Mouse (Mus musculus) spleen, adult 2 months (tissue): ENCODE data around the gene Gm3488. TPM values are rescaled to one million over a fixed set of nuclear protein-coding genes. Genes with fewer than 3 reads are reported as not detected.
"Not testable (repeated sequence)": the region's sequence is repeated elsewhere in the genome, so short reads cannot be mapped to it uniquely, and the experiment has no call there.

ENCODE experiments used
- DNase-seq, 2 experiments: peaks; one replicate each; pipeline versions ENCODE4 v3.0.0 to v3.0.0-alpha.2; 2012 to 2021; ENCODE audit warnings: low spot score in 2 of 2, low read depth in 1 of 2
- H3K27ac ChIP-seq: fragments of 200-500 bp; 2 replicates; pipeline ENCODE4 v1.5.1; 2012; ENCODE audit warnings: low read length, inconsistent platforms; ENCODE audit not compliant: insufficient read depth
- H3K27me3 ChIP-seq: fragments of 200-500 bp; 2 replicates; pipeline ENCODE4 v1.6.1; 2012; ENCODE audit warnings: mild to moderate bottlenecking, moderate library complexity, low read length, inconsistent platforms; ENCODE audit not compliant: control insufficient read depth, insufficient read depth
- H3K36me3 ChIP-seq: fragments of 200-500 bp; 2 replicates; pipeline ENCODE4 v1.6.1; 2012; ENCODE audit warnings: mild to moderate bottlenecking, low read length, inconsistent platforms; ENCODE audit not compliant: control insufficient read depth, insufficient read depth
- H3K4me1 ChIP-seq: fragments of 200-500 bp; 2 replicates; pipeline ENCODE4 v1.6.1; 2011; ENCODE audit warnings: inconsistent platforms; ENCODE audit not compliant: control insufficient read depth, insufficient read depth, insufficient read length
- H3K4me3 ChIP-seq: fragments of 200-500 bp; 2 replicates; pipeline ENCODE4 v1.5.1; 2011; ENCODE audit warnings: mild to moderate bottlenecking, inconsistent platforms; ENCODE audit not compliant: insufficient read depth, insufficient read length; ENCODE audit errors: extremely low read depth
- WGBS: fragments of 180-500 bp; shearing (Covaris S2); methylation state at CpG from one replicate; pipeline ENCODE4 v1.1.7; 2018; 5-methylcytosine and 5-hydroxymethylcytosine counted together
- polyA plus RNA-seq: library from polyadenylated mRNA; depleted of rRNA; stranded (reverse); fragments of >200 nt; gene quantifications from 2 replicates; pipeline ENCODE4 v1.2.3, GENCODE M21; 2012; rRNA removed

Gm3488 gene
- not detected in 2 replicates for polyA plus RNA-seq

- H3K4me3 ChIP-seq, H3K27me3 ChIP-seq, H3K27ac ChIP-seq, H3K4me1 ChIP-seq, H3K36me3 ChIP-seq, DNase-seq: not testable (repeated sequence)
- no CpG with 5 or more reads among the region's 35 CpGs for WGBS
These were observed at the start of gene Gm3488 for GRCm38 (mm10) chr14:5501374-5501773. Gene Gm3488, plus strand, starts transcription at chr14:5501674.

DNA sequence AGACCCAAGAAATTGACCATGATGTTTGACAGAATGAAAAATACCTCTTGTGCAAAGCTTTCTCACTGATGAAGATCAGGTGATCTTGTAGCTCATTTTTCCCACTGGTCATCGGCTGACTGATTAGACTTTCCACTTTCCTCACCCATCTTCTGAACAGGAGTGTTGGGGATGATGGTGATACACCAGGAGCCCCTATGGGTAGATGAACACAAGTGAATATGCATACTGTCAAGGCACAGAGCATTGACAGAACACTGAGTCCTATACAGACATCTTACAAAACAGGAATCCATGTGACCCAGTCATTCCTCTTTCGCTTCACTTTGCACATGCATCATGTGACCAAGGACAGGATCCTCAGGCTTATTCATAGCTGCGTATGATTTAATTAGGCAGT, 46.1 kb upstream of the Gm3488 start, which contains the start of gene Gm3194:
Gene Gm3194 (minus strand): TSS at position 101 of the 400 bp plus-strand sequence.
- H3K27me3 ChIP-seq, H3K36me3 ChIP-seq, H3K4me1 ChIP-seq, H3K4me3 ChIP-seq, H3K27ac ChIP-seq, DNase-seq: not testable (repeated sequence)
- no CpG with 5 or more reads among the region's 3 CpGs for WGBS

- not testable (repeated sequence) for H3K36me3 ChIP-seq, H3K4me3 ChIP-seq, H3K27ac ChIP-seq, H3K4me1 ChIP-seq, DNase-seq, H3K27me3 ChIP-seq
- WGBS = no CpG with 5 or more reads among the region's 19 CpGs
These were observed 41.0 kb upstream of the Gm3488 start for GRCm38 (mm10) chr14:5460469-5460868.

DNA sequence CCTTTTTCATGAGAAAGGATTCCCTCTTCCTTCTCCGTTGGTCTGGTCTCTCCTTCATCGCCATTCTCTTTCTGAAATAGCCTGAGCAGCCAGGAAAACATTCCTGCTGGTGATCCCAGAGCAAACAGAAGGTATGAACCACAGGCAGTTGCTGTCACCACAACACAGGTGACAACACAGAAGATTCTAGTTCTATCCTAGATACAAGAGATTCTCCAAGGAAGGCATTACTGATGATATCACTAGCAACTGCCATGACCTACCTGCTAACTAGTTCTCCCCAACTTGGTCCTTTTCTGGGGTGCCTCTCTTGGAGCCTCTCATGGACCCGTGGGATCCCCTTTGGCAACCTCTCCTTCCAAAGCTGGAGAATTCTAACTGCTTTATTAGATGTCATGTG, 23.7 kb upstream of the Gm3488 start, which contains the start of gene Gm8246:
Gene Gm8246 (minus strand): TSS at position 101 of the 400 bp plus-strand sequence.
- WGBS = no CpG with 5 or more reads among the region's 3 CpGs
- not testable (repeated sequence) for H3K27ac ChIP-seq, H3K4me1 ChIP-seq, DNase-seq, H3K4me3 ChIP-seq, H3K27me3 ChIP-seq, H3K36me3 ChIP-seq

DNA sequence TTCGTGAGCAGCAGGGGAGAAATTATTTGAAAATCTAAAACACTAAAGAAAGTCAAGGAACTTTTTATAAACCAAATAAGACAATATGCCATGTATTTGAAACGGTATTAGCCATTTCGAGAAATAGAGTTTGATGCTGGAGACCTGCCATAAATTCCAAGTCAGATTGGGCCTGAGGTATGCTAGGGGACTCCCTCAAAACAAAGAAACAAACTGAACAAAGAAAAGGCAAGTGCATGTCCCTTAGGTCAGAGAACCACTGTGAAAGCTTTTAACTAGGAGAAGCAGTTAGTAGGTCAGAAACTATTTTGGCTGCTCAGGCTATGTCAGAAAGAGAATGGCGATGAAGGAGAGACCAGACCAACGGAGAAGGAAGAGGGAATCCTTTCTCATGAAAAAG, 17.6 kb upstream of the Gm3488 start, which contains the start of gene Gm3187:
Gene Gm3187 (plus strand): TSS at position 301 of the 400 bp plus-strand sequence.
- H3K27ac ChIP-seq, H3K4me1 ChIP-seq, H3K27me3 ChIP-seq, H3K4me3 ChIP-seq, DNase-seq, H3K36me3 ChIP-seq: not testable (repeated sequence)
- WGBS = 67% methylated on average over 4 of the region's 5 CpGs

- not testable (repeated sequence) for H3K27ac ChIP-seq, H3K4me3 ChIP-seq, H3K4me1 ChIP-seq, H3K36me3 ChIP-seq, H3K27me3 ChIP-seq, DNase-seq
- WGBS = no CpG with 5 or more reads among the region's 2 CpGs
These were observed 36.7 kb downstream of the Gm3488 start, which contains the start of gene Gm3532 for GRCm38 (mm10) chr14:5538196-5538595. Gene Gm3532, plus strand, starts transcription at chr14:5538496.

Other genes with a start within 250 kb of the Gm3488 start
- gene Gm3526, start 241.1 kb upstream of the Gm3488 start, polyA plus RNA-seq = not detected in 2 replicates
- gene Gm3542, start 166.7 kb upstream of the Gm3488 start, polyA plus RNA-seq = not detected in 2 replicates
- not detected in 2 replicates for gene Gm3500, start 112.6 kb upstream of the Gm3488 start, polyA plus RNA-seq
- gene Gm3194, start 46.2 kb upstream of the Gm3488 start, polyA plus RNA-seq = 0.09 TPM in 2 replicates
- gene Gm8246, start 23.8 kb upstream of the Gm3488 start, polyA plus RNA-seq = not detected in 2 replicates
- gene Gm3187, start 17.5 kb upstream of the Gm3488 start, polyA plus RNA-seq = not detected in 2 replicates
- not detected in 2 replicates for gene Gm3532, start 36.8 kb downstream of the Gm3488 start, polyA plus RNA-seq
- gene Gm8265, start 131.4 kb downstream of the Gm3488 start, polyA plus RNA-seq = not detected in 2 replicates
- gene Gm9603, start 185.8 kb downstream of the Gm3488 start, polyA plus RNA-seq = not detected in 2 replicates
- gene Gm3373, start 239.9 kb downstream of the Gm3488 start, polyA plus RNA-seq = 0.19 and 0.32 TPM in 2 replicates